Mouse (Mus musculus) embryonic facial prominence, embryonic 14.5 days (tissue): ENCODE results near the gene Ciao2a. TPM values are rescaled to one million over a fixed set of nuclear protein-coding genes. Genes with fewer than 3 reads are reported as not detected.

Experiments
- ATAC-seq: fragments of 200-750 bp; cut with Nextera tagmentation; 2 replicates; pipeline ENCODE4 v1.8.0; 2017; ENCODE audit warnings: low read depth, moderate number of reproducible peaks, moderate TSS enrichment
- DNase-seq: peaks from one replicate; pipeline ENCODE4 v3.0.0-alpha.2; 2015; ENCODE audit warnings: low spot score
- H3K27ac ChIP-seq: fragments of 300-500 bp; sonication (generic); replicated peaks from 2 replicates; pipeline ENCODE4 v1.5.1; 2014; ENCODE audit warnings: low read depth, mild to moderate bottlenecking, low read length, moderate library complexity
- H3K27me3 ChIP-seq: fragments of 300-500 bp; sonication (generic); replicated peaks from 2 replicates; pipeline ENCODE4 v1.6.1; 2014; ENCODE audit warnings: low read length; ENCODE audit not compliant: control insufficient read depth, insufficient read depth
- H3K36me3 ChIP-seq: fragments of 300-500 bp; sonication (generic); 2 replicates; pipeline ENCODE4 v1.6.1; 2014; ENCODE audit warnings: low read length, mixed read lengths; ENCODE audit not compliant: control insufficient read depth, insufficient read depth
- H3K4me1 ChIP-seq: fragments of 300-500 bp; sonication (generic); 2 replicates; pipeline ENCODE4 v1.6.1; 2014; ENCODE audit warnings: antibody characterized with exemption, low read length; ENCODE audit not compliant: control insufficient read depth, insufficient read depth
- H3K4me2 ChIP-seq: fragments of 300-500 bp; sonication (generic); 2 replicates; pipeline ENCODE4 v1.6.1; 2014; ENCODE audit warnings: low read depth, mild to moderate bottlenecking, low read length, moderate library complexity, mixed read lengths
- H3K4me3 ChIP-seq: fragments of 300-500 bp; sonication (generic); 2 replicates; pipeline ENCODE4 v1.5.1; 2014; ENCODE audit warnings: low read depth, mild to moderate bottlenecking, low read length
- H3K9ac ChIP-seq: fragments of 300-500 bp; sonication (generic); 2 replicates; pipeline ENCODE4 v1.6.1; 2014; ENCODE audit warnings: low read depth, mild to moderate bottlenecking, low read length, moderate library complexity, mixed read lengths
- H3K9me3 ChIP-seq: fragments of 300-500 bp; sonication (generic); 2 replicates; pipeline ENCODE4 v1.6.1; 2016; ENCODE audit warnings: low read length; ENCODE audit not compliant: control insufficient read depth
- WGBS: fragments of 180-500 bp; shearing (Covaris S2); extraction: QIAGEN DNeasy Blood & Tissue Kit; methylation state at CpG from one replicate; pipeline ENCODE4 v1.1.7; 2014; 5-methylcytosine and 5-hydroxymethylcytosine counted together
- polyA plus RNA-seq: library from polyadenylated mRNA; unstranded; fragments of >200 nt; fragmentation: Nextera tagmentation; extraction: Ambion mirVana; gene quantifications from 2 replicates; pipeline ENCODE4 v1.2.1, GENCODE M21; 2014

Ciao2a gene
- polyA plus RNA-seq, 1 experiment from 2014 or later = 112 TPM

DNA sequence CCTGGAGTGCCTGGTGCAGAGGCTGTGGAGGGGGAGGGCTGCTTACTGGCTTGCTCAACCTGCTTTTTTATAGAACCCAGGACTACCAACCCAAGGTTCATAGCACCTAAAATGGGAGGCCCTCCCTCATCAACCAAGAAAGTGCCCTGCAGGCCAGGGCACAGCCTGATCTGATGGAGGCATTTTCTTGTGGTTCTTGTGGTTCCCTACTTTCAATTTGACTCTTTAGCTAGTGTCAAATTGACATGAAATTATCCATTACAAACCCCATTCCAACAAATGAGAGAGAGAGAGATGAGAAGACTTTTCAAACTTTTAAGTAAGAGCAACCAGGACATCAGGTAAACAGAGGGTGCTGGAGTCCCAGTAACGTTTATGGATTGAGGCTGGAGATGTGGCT, 15.9 kb downstream of the Ciao2a start:
- DNase-seq (no peak), ATAC-seq (no peak)
- Histone ChIP-seq H3K4me2 (no peak overlapping the region), H3K9me3 (no peaks in the 10 kb centered on the region), H3K36me3 (peaks cover 31% of the 10 kb centered on the region), H3K4me1 (no peaks in the 10 kb centered on the region), H3K9ac (no peak overlapping the region), H3K4me3 (no peak overlapping the region), H3K27me3 (no peaks in the 10 kb centered on the region), H3K27ac (no peak overlapping the region)
- WGBS = 78% methylated on average over 1 of the region's 1 CpGs

DNA sequence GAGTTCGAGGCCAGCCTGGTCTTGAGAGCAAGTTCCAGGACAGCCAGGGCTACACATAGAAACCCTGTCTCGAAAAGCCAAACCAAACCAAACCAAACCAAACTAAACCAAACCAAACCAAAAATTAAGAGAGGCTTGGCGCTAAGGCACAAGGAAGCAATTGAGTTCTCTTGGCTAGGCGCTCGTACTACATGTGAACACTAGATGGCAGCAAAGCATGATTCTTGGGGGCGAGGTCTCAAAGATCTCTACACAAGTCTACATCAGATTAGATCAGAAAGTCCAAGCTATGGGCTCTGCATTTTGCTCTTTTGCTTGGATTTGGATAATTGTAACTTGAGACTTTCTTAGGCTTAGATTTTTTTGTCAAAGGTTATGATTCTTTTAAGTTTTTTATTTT, 17.8 kb downstream of the Ciao2a start:
- H3K27me3 ChIP-seq = no peaks in the 10 kb centered on the region
- no peaks in the 10 kb centered on the region for H3K9me3 ChIP-seq
- peaks cover 14% of the 10 kb centered on the region for H3K36me3 ChIP-seq
- H3K4me1 ChIP-seq = no peaks in the 10 kb centered on the region
- H3K4me2 ChIP-seq = no peak overlapping the region
- ATAC-seq (peak; percentile 55; the same call in 1 of the 2 replicates), DNase-seq (peak; percentile 84)
- 6% methylated on average over 6 of the region's 6 CpGs for WGBS
- H3K27ac ChIP-seq = no peak overlapping the region
- no peak overlapping the region for H3K9ac ChIP-seq
- H3K4me3 ChIP-seq = no peak overlapping the region

DNA sequence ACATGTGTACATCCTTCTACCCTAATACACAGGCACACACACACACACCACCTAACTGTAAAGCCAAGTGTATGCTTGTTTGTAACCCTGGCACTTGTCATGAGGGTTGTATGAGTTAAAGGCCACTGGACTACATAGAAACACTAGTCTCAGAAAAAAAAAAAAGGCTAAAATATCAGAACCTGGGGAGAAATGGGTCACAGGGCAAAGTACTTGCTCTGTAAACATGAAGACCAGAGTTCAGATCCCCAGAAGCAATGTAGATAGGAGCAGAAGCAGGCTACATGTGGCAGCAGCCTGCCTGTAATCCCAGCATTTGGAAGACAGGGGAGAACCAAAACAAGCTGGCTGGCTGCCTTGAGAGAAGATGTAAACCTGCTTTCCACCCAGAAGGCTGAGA, 19.7 kb downstream of the Ciao2a start:
- no peak overlapping the region for H3K27ac ChIP-seq
- H3K9ac ChIP-seq = no peak overlapping the region
- no peaks in the 10 kb centered on the region for H3K4me1 ChIP-seq
- H3K27me3 ChIP-seq = no peaks in the 10 kb centered on the region
- ATAC-seq (no peak), DNase-seq (no peak)
- no peaks in the 10 kb centered on the region for H3K36me3 ChIP-seq
- no peak overlapping the region for H3K4me3 ChIP-seq
- no peak overlapping the region for H3K4me2 ChIP-seq
- H3K9me3 ChIP-seq = no peaks in the 10 kb centered on the region

DNA sequence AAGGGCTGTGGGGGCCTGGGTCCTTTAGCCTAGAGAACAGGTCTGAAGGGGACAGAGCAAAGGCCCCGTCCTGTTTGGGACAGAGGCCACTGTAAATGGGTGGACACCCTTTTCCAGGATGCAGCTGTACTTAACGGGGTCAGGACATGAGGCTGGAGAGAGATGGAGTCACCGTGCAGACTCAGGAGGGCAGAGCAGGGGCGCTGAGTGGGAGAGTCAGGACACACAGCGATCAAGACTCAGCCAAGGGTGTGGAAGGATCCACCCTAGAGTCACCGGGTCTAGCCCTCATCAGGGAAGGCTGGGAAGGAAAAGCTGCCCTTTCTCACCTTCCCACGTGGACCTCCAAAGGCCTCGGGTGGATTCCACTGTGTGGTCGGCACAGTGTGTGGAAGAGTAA, 25.6 kb downstream of the Ciao2a start:
- Histone ChIP-seq H3K9me3 (no peaks in the 10 kb centered on the region), H3K4me3 (no peak overlapping the region), H3K27ac (no peak overlapping the region), H3K4me2 (no peak overlapping the region), H3K36me3 (no peaks in the 10 kb centered on the region), H3K9ac (no peak overlapping the region), H3K4me1 (no peaks in the 10 kb centered on the region), H3K27me3 (peaks cover 3% of the 10 kb centered on the region; the same call in 1 of the 2 replicates)
- WGBS = 63% methylated on average over 9 of the region's 9 CpGs
- DNase-seq (no peak), ATAC-seq (no peak)

DNA sequence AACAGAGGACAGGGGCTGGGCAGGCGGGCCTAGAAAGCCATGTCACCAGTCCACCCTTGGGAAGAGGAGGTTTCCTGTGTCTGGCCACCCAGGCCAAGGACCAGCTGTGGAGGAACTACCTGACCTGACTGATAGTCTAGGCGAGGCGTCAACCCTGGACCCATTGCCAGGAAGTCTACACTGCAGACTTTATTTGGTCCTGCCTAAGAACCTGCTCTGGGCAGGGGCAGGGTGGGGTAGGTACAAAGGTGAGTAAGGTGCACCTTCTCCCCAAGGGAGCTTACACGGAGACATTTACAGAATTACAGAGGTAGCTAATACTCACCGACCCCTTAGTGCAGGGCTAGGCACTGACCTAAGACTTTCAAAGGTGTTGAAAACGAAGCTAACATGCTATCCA, 27.2 kb downstream of the Ciao2a start:
- WGBS = 90% methylated on average over 6 of the region's 6 CpGs
- Histone ChIP-seq H3K4me1 (peaks cover 6% of the 10 kb centered on the region), H3K36me3 (no peaks in the 10 kb centered on the region), H3K9me3 (no peaks in the 10 kb centered on the region), H3K4me3 (no peak overlapping the region), H3K27me3 (peaks cover 18% of the 10 kb centered on the region; the same call in 1 of the 2 replicates), H3K27ac (no peak overlapping the region), H3K4me2 (no peak overlapping the region), H3K9ac (no peak overlapping the region)
- no peak for DNase-seq
- ATAC-seq = no peak

DNA sequence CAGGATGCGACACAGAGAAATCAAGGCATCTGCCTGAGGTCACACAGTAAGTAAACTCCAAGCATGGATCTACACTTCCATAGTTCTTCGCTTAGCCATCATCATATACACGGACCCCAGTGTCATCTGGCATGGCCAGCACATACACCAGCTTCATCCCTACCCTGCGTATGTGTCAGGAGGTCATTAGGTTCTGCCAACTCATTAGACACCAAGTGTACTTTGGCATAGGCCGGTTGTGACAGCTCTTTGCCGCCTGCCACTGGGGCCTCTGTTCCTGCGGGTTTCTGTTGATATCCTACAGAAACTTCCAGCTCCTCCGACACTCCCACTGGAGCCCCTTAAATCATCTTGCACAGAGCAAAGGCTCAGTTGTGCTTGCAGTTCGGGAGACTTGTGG, 27.6 kb downstream of the Ciao2a start:
- WGBS = 87% methylated on average over 9 of the region's 9 CpGs

DNA sequence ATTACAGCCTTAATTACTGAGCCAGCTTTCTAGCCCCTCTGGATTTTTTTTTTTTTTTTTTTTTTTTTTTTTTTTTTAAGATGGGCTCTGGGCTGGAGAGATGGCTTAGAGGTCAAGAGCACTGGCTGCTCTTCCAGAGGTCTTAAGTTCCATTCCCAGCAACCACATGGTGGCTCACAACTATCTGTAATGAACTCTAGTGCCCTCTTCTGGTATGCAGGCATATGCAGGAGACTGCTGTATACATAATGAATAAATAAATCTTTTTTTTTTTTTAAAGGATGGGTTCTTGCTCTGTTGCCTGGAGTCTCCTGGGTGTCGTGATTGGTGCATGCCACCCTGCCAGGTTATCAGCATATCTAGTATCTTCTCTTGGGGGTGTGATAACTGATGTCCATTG, 29.1 kb downstream of the Ciao2a start:
- peaks cover 6% of the 10 kb centered on the region for H3K4me1 ChIP-seq
- DNase-seq = no peak
- no peak overlapping the region for H3K27ac ChIP-seq
- H3K36me3 ChIP-seq = no peaks in the 10 kb centered on the region
- H3K4me2 ChIP-seq = no peak overlapping the region
- no peak for ATAC-seq
- H3K9me3 ChIP-seq = no peaks in the 10 kb centered on the region
- peaks cover 25% of the 10 kb centered on the region for H3K27me3 ChIP-seq
- no peak overlapping the region for H3K9ac ChIP-seq
- H3K4me3 ChIP-seq = no peak overlapping the region
- WGBS = 76% methylated on average over 1 of the region's 1 CpGs

More for the DNA sequence above, 27.6 kb downstream of the Ciao2a start:
- Histone ChIP-seq H3K4me3 (no peak overlapping the region), H3K4me2 (no peak overlapping the region), H3K4me1 (peaks cover 6% of the 10 kb centered on the region), H3K9ac (no peak overlapping the region), H3K9me3 (no peaks in the 10 kb centered on the region), H3K27ac (no peak overlapping the region), H3K27me3 (peaks cover 22% of the 10 kb centered on the region; the same call in 1 of the 2 replicates), H3K36me3 (no peaks in the 10 kb centered on the region)
- ATAC-seq (no peak), DNase-seq (no peak)

DNA sequence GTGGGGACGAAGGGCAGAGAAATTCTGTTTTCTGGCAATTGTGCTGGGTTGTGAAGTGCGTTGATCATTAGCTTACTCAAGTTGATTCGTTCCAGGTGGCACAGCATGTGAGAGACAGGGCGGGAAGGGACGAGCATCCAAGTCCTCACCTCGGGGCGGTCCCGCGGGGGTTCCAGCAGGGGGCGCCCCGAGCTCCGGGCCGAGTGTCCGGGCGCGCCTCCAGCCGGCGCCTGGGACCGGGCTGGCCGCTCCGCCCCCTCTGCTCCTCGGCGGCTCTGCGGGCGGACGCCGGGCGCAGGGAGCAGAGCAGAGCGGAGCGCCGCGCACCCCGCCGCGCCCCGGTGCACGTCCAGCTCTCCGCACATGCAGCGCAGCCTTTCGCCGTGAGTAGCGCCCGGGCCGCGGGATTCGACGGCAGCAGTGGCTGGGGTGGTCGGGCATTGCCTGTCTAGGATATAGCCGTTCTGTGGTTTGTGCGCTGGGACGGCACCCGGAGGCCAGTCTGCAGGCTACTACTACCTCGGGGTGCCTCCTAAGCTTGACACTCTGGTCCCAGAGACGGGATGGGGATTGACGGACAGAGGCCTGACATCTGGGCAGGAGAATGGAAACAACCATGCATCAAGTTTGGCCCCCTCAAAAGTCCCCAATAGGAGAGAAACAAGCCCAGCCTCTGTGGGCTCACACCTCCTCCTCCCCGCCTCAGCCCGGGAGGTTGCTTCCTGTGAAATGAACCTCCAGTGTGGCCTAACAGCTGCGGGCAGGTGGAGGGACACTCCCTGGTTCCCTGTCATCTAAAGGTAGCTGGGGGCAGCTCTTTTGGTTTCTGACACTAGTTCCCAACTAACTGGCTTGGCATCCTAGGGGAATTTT, 31.8 kb downstream of the Ciao2a start, which contains the start of gene Dapk2:
Gene Dapk2, plus strand, starts transcription at position 266 of the 873 bp plus-strand sequence.
- Histone ChIP-seq H3K4me3 (peak within 1 kb of the TSS; percentile 44), H3K4me1 (peaks cover 6% of the 10 kb centered on the region), H3K27me3 (peaks cover 25% of the 10 kb centered on the region), H3K9ac (peak within 1 kb of the TSS; percentile 55), H3K36me3 (no peaks in the 10 kb centered on the region), H3K4me2 (peak within 1 kb of the TSS; percentile 65), H3K27ac (no peak within 1 kb of the TSS), H3K9me3 (no peaks in the 10 kb centered on the region)
- WGBS = 2% methylated on average over 43 of the region's 58 CpGs
- DNase-seq = peak; percentile 77
- ATAC-seq = peak; percentile 86
